Comparison of ENCODE assay signal across 7 mouse cellular contexts in the genomic region with DNA sequence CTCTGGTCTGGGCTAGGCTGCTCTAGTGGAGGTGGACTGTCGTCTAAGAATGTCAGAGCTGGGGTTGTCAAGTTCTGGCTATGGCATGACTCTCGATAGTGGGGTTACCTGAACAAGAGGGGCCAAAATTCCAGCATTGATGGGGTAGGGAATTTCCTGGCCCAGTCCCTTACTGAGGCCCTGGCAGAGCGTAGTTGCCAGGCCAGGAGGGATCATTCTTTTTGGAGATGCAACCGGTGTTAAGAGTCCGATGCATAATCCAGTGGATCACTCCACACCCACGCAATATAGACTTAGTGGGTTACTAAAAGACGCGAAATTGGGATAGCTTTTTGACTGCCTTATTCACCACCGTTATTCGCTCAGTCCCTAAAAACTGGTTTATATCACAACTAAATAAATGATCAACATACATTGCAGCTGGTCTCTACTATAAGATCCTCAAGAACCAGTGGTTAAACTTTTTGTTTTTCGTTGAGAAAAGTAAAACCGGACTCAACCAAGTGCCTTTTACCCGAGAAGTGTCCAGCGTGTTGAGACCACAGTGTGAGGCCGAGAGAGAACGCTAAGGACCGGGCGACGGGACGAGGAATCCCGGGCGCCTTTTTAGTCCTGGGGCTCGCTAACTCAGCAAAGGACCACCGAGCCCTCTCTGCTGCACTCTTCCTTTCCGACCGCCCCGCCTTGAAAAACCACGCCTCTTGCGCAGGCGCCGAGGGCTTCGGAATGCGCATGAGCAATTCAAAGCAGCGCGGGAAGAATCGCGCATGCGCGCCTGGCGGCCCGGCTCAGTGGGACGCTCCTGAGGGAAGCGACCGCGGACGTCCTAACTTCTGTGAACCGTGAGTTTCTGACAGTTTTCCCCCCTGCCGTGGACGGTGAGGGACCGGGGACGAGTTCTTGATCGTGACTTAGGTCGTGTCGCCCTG. TPM values are rescaled to one million over a fixed set of nuclear protein-coding genes. Genes with fewer than 3 reads are reported as not detected.
DNase-seq lines count a peak whose midpoint lies in the region; ATAC-seq lines count a peak whose summit lies in the region.

A gene (plus strand): TSS at position 739 of the 929 bp plus-strand sequence.

- H3K9ac ChIP-seq in midbrain, embryonic 13.5 days (replicated peaks): peak within 1 kb of the TSS; percentile 84

- H3K27ac ChIP-seq in limb, embryonic 10.5 days: peak within 1 kb of the TSS; percentile 96
- peak within 1 kb of the TSS; percentile 82 for H3K27ac ChIP-seq in midbrain, embryonic 13.5 days

- peak; percentile 79 for ATAC-seq in granulocyte monocyte progenitor cell, adult 5-6 weeks (replicated peaks; ENCODE audit: poor library complexity, severe bottlenecking)
- peak; percentile 93 for ATAC-seq in midbrain, embryonic 13.5 days

- no peaks in the 10 kb centered on the region for H3K9me3 ChIP-seq in limb, embryonic 10.5 days (replicated peaks)
- no peaks in the 10 kb centered on the region for H3K9me3 ChIP-seq in midbrain, embryonic 13.5 days

- DNase-seq in adrenal gland, adult 8-10 months: peak; percentile 87
- DNase-seq in embryo, embryonic 9.5 days (ENCODE audit: extremely low spot score): peak; percentile 95
- DNase-seq in kidney, adult 11 months: peak; percentile 84
- DNase-seq in limb, embryonic 10.5 days (ENCODE audit: low spot score): peak; percentile 98
- peak; percentile 95 for DNase-seq in spleen, adult 12 weeks (ENCODE audit: low spot score)

- 7% methylated on average over 54 of the region's 54 CpGs for WGBS in limb, embryonic 10.5 days
- 6% methylated on average over 54 of the region's 54 CpGs for WGBS in midbrain, embryonic 13.5 days

- H3K4me1 ChIP-seq in limb, embryonic 10.5 days: peaks cover 18% of the 10 kb centered on the region
- H3K4me1 ChIP-seq in midbrain, embryonic 13.5 days (replicated peaks): peaks cover 18% of the 10 kb centered on the region

- H3K4me2 ChIP-seq in midbrain, embryonic 13.5 days (replicated peaks): peak within 1 kb of the TSS; percentile 87

- H3K4me3 ChIP-seq in limb, embryonic 10.5 days: peak within 1 kb of the TSS; percentile 84
- H3K4me3 ChIP-seq in midbrain, embryonic 13.5 days (replicated peaks): peak within 1 kb of the TSS; percentile 92

- no peaks in the 10 kb centered on the region for H3K27me3 ChIP-seq in limb, embryonic 10.5 days (ENCODE audit: low read depth, poor library complexity, severe bottlenecking)
- no peaks in the 10 kb centered on the region for H3K27me3 ChIP-seq in midbrain, embryonic 13.5 days

- H3K36me3 ChIP-seq in limb, embryonic 10.5 days: peaks cover 29% of the 10 kb centered on the region
- no peaks in the 10 kb centered on the region for H3K36me3 ChIP-seq in midbrain, embryonic 13.5 days

RNA-seq across cellular contexts. Expression of the gene that starts here (rescaled TPM):
- total RNA-seq in adrenal gland, adult 8-10 months (2022): 1 to 10 TPM; 2.8 to 5.9 (median 4.0) TPM
- total RNA-seq in granulocyte monocyte progenitor cell, adult 5-6 weeks (2014; fragmentation: Nextera tagmentation): 34.6 and 38.1 TPM in 2 replicates
- total RNA-seq in granulocyte monocyte progenitor cell, adult 5-6 weeks (2017): 25.3 and 38.7 TPM in 2 replicates
- polyA plus RNA-seq in limb, embryonic 10.5 days (2016; fragmentation: Nextera tagmentation; extraction: Ambion mirVana): 58.5 and 67.8 TPM in 2 replicates
- 43.9 and 44.4 TPM in 2 replicates for polyA plus RNA-seq in midbrain, embryonic 13.5 days (2015; fragmentation: Nextera tagmentation; extraction: Ambion mirVana)

Comparison
In these comparisons a context has a peak if more than half of its experiments do, and no peak if none do; other contexts are left out.
1. Peak in every context shown above with its lines: DNase-seq, ATAC-seq, H3K4me3 ChIP-seq and H3K27ac ChIP-seq.